Mouse (Mus musculus) bone marrow macrophage, adult 2 months (primary cell): ENCODE measurements around the gene Kcnk13.

Experiments
- CTCF ChIP-seq: IDR thresholded peaks from 2 replicates; pipeline ENCODE4 v1.5.1; 2012; ENCODE audit warnings: low read depth, mild to moderate bottlenecking, low read length, moderate library complexity
- POLR2A ChIP-seq: IDR thresholded peaks from 2 replicates; pipeline ENCODE4 v1.6.1; 2012; ENCODE audit warnings: mild to moderate bottlenecking, low read depth, low read length, borderline replicate concordance

- TF ChIP-seq CTCF (no peak), POLR2A (no peak)
Measured at GRCm38 (mm10) chr12:100107436-100107835, 143.1 kb downstream of the Kcnk13 start.
